Mouse (Mus musculus) E14TG2a.4 (cell line): ENCODE data around the gene Git1.

Experiments
- H3K27me3 ChIP-seq: 2 replicates; pipeline ENCODE4 v1.6.1; 2014; ENCODE audit warnings: low read length, control low read depth; ENCODE audit not compliant: insufficient read depth
- H3K36me3 ChIP-seq: 2 replicates; pipeline ENCODE4 v1.6.1; 2014; ENCODE audit warnings: low read length, control low read depth; ENCODE audit not compliant: insufficient read depth
- H3K4me1 ChIP-seq: replicated peaks from 2 replicates; pipeline ENCODE4 v1.6.1; 2014; ENCODE audit warnings: low read depth, low read length, control low read depth
- H3K4me3 ChIP-seq: replicated peaks from 2 replicates; pipeline ENCODE4 v1.5.1; 2014; ENCODE audit warnings: mild to moderate bottlenecking, low read length
- H3K9me3 ChIP-seq: 2 replicates; pipeline ENCODE4 v1.6.1; 2014; ENCODE audit warnings: low read length, control low read depth
- CTCF ChIP-seq: conservative IDR thresholded peaks from 2 replicates; pipeline ENCODE4 v1.5.1; 2014; ENCODE audit warnings: low read length
- NANOG ChIP-seq: IDR thresholded peaks from 2 replicates; pipeline ENCODE4 v1.6.1; 2014; ENCODE audit warnings: borderline replicate concordance, low read length, mixed read lengths
- POU5F1 ChIP-seq: IDR thresholded peaks from 2 replicates; pipeline ENCODE4 v1.6.1; 2014; ENCODE audit warnings: low read length, borderline replicate concordance

The Git1 gene

DNA sequence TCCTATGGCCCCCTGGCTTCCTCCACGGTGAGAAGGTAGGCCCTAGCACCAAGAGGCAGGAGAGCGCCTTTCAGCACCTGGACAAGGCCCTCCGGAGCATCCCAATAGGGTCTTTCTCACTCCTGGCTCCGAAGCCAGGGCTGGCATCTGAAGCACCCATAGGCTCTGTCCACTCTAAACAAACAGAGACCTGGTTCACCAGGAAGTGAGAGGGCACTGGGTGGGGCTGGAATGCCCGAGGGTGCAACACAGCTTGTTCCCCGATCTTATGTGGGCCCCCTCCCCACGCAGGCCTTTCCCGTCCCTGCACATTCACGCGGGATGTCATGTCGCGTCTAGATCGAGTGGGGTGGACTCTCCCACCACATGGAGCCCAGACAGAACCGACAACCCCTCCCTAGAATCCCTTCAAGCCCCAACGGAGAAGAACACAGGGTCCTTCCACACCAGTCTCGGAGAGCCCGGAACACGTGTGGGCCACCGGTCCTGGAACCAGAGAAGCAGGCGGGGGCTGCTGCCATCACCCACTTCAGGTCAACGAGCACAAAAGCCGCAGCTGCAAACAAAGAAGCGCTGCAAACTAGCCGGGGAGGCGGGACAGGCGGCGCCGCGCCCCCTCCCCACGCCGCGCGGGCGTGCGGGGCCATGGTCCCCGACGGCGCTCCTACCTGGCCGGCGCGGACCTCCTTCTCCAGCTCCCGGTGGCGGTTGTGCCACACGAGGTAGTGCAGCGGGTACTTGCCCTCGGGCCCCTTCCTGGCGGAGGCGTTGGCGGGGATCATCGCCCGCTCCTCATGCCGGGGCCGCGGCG is 4.4 kb upstream of the Git1 start:
- peak overlapping the region; percentile 86 for H3K4me3 ChIP-seq
- no peaks in the 10 kb centered on the region for H3K9me3 ChIP-seq
- TF ChIP-seq CTCF (no peak), POU5F1 (no peak), NANOG (no peak)
- no peaks in the 10 kb centered on the region for H3K36me3 ChIP-seq
- peaks cover 50% of the 10 kb centered on the region for H3K27me3 ChIP-seq
- H3K4me1 ChIP-seq, result peaks cover 55% of the 10 kb centered on the region

DNA sequence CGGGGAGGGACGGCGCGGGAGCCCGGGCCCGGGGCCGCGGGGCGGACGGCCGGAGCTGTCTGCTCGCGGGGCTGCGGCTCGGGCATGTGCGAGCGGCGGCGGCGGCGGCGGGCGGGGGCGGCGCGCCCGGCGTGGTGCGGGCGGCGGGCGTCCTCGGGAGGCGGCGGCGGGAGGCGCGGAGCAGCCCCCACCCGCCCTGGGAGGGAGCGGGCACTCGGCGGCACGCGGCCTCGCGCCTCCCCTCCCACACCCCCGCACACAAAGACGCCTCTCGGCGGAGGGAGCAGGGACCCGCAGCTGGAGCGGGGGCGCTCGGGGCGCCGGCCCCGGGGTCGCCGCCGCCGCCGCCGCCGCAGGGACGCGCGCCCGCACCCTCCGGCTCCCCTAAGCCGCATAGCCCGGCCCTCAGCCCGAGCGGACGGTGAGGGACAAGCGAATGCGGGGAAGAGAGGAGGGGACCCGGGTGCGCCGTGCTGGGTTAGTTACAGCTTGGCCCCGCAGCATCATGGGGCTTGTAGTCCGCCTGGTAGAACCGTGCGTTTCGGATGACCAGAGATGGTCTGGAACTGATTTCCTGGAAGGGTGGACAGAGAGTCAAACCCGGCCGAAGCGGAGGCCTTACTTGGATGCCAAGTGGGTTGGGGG is 3.6 kb upstream of the Git1 start, which contains the start of gene Ankrd13b:
Ankrd13b (minus strand) TSS at position 88 of the 645 bp plus-strand sequence.
- no peak for TF ChIP-seq POU5F1
- no peak for TF ChIP-seq NANOG
- TF ChIP-seq CTCF, result no peak
- peaks cover 50% of the 10 kb centered on the region for H3K27me3 ChIP-seq
- H3K4me1 ChIP-seq, result peaks cover 61% of the 10 kb centered on the region
- no peaks in the 10 kb centered on the region for H3K9me3 ChIP-seq
- no peaks in the 10 kb centered on the region for H3K36me3 ChIP-seq
- peak within 1 kb of the TSS; percentile 86 for H3K4me3 ChIP-seq

DNA sequence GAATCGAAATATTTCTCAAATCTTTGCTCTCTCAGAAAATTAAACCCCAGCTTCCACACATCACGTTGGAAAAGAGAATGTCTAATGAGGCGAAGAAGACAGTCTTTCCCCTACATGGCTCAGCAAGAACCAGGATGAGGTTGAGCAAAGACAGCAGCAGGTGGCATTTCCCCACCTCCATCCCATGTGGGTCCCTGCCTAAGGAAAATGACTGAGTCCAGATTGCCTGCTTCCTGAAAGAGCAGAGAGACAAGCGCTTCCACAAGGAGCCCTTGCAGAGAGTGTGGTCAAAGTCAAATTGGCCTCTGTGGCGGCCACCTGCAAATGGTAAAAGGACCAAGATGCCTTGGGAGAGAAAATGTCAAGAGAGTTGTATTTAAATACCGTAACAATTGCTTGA is 2.9 kb upstream of the Git1 start:
- peaks cover 61% of the 10 kb centered on the region for H3K4me1 ChIP-seq
- TF ChIP-seq POU5F1, result no peak
- TF ChIP-seq CTCF, result no peak
- no peak for TF ChIP-seq NANOG

DNA sequence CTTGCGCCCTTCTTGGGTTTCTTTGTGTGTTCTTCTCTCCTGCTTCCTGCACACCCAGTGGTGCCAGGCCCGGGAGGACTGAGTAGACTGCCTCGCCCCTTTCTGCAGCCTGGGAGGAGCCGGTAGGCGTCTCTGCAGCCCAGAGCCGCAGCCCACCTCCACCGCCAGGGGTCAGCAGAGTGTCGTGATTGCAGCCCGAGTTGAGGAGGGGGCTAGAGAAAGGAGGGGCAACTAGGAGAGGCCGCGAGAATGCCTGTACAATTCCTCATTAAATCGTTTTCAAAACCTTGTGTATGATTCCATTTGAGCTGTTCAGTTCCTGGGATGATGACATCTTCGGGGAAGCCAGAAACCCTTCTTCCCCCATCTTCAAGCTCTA is 2.2 kb upstream of the Git1 start:
- H3K4me1 ChIP-seq, result peaks cover 61% of the 10 kb centered on the region
- no peaks in the 10 kb centered on the region; the same call in 1 of the 2 replicates for H3K36me3 ChIP-seq
- H3K4me3 ChIP-seq, result peak overlapping the region; percentile 91
- peaks cover 50% of the 10 kb centered on the region for H3K27me3 ChIP-seq
- no peaks in the 10 kb centered on the region for H3K9me3 ChIP-seq
- TF ChIP-seq CTCF, result peak; percentile 92
- TF ChIP-seq NANOG, result no peak

More for the DNA sequence above, 2.9 kb upstream of the Git1 start:
- no peaks in the 10 kb centered on the region for H3K36me3 ChIP-seq
- H3K9me3 ChIP-seq, result no peaks in the 10 kb centered on the region
- H3K27me3 ChIP-seq, result peaks cover 50% of the 10 kb centered on the region
- H3K4me3 ChIP-seq, result peak overlapping the region; percentile 91; the same call in 1 of the 2 replicates

DNA sequence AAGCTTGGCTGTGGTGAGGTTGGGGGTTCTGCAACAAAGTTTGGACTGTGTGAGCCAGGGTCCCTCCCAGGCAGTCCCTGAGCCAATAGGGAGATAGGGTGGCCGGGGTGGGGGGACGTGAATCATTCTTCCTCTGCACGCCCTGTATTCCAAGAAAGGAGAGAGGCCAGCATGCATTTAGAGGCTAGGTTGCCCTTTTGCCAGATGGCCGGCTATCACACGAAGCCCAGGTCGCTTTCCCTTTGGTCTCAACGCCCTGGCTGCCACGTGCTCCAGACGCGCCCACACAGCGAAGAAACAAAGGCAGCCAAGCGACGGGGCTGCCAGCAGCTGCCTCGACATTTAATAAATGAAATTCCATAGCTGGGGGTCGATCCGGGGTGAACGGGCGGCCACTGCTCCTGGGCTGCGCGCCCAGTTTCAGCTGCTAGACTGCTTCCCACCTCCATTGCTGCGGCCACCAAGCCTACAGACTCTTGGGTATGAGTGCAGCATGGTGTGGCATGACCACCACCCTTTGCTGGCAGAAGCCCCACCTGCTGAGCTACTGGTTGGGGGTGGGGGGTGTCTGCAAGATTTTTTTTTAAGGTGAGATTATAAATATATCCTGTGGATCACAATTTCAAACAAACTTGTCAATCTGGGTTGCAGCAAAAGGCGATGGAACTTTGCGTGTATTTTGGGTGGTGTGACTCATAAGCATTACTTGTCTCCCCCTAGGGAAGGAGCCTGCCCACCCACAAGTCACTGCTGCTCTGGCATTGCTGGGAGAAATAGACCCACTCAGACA is 1.7 kb upstream of the Git1 start:
- Histone ChIP-seq H3K4me3 (peak overlapping the region; percentile 91), H3K9me3 (no peaks in the 10 kb centered on the region), H3K4me1 (peaks cover 65% of the 10 kb centered on the region), H3K36me3 (peaks cover 3% of the 10 kb centered on the region; the same call in 1 of the 2 replicates), H3K27me3 (peaks cover 46% of the 10 kb centered on the region)
- TF ChIP-seq CTCF, result no peak
- TF ChIP-seq NANOG, result no peak
- TF ChIP-seq POU5F1, result no peak

DNA sequence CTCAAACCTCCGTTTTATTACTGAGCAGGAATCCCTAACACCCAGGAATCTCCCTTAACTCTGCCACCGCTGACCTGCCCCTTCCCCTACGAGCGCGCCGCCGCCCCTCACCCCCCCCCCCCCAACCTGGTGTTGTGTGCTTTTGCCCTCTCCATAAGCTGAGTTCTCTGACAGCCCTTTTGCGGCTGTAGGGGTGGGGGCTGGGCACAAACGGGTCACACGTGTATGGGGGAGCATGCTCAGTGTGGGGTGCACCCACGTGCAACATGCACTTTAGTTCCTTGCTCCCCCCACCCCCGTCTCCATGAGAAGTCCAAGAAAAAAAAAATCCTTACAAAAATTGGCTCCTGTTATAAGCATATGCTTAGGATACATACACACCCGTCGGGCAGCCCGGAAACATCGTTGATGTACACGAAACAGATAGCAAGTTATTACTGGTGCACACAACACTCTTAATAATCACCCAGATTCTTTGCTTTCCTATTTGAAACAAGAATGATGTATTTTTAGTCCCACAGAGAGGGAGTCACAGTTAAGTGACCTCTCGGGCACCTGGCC is 971 bp upstream of the Git1 start:
- TF ChIP-seq NANOG, result no peak
- no peak for TF ChIP-seq POU5F1
- no peak for TF ChIP-seq CTCF
- no peaks in the 10 kb centered on the region for H3K9me3 ChIP-seq
- peaks cover 72% of the 10 kb centered on the region for H3K4me1 ChIP-seq
- peaks cover 3% of the 10 kb centered on the region; the same call in 1 of the 2 replicates for H3K36me3 ChIP-seq
- peaks cover 41% of the 10 kb centered on the region for H3K27me3 ChIP-seq
- H3K4me3 ChIP-seq, result peak overlapping the region; percentile 91

DNA sequence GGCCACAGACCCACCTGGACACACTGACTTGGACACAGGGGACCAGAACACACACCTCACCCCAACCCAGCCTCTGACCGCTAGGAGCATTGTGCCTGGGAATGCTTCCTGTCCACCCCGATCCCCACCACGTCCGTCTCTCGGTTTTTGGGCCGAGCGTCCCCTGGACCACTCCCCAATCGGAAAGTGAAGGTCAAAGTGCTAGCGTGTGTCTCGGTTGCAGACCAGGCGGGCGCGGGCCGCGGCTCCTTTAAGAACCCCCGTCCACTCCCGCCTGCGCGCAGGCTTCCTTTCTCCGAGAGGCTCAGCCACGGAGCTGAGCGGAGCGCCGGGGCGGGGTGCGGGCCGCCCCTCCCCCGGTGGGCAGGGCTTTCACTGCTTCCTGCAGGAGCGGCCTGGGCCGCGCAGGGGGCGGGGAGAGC is 440 bp upstream of the Git1 start:
- H3K4me3 ChIP-seq, result peak overlapping the region; percentile 91
- H3K4me1 ChIP-seq, result peaks cover 77% of the 10 kb centered on the region
- peaks cover 3% of the 10 kb centered on the region; the same call in 1 of the 2 replicates for H3K36me3 ChIP-seq
- no peak for TF ChIP-seq NANOG
- peak; percentile 10; the same call in 1 of the 2 replicates for TF ChIP-seq CTCF
- H3K9me3 ChIP-seq, result no peaks in the 10 kb centered on the region
- peaks cover 35% of the 10 kb centered on the region for H3K27me3 ChIP-seq

DNA sequence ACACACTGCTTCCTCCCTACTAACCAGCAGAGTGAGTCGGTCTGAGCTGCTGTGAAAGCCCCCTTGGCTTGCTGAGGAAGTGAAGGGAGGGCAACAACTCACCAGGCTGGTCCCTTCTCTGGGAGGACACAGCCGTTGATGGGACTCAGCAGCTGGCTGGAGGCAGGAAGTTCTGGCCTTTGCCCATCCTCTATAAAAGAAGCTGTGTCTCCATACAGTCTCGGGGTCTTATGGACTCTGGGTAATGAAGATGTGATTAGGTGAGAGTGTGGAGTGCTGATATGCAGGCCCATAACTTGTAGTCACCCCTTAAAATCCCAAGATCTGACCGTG is 948 bp downstream of the Git1 start:
- Histone ChIP-seq H3K9me3 (no peaks in the 10 kb centered on the region), H3K27me3 (peaks cover 22% of the 10 kb centered on the region), H3K4me3 (peak overlapping the region; percentile 91), H3K36me3 (peaks cover 12% of the 10 kb centered on the region), H3K4me1 (peaks cover 84% of the 10 kb centered on the region)
- no peak for TF ChIP-seq POU5F1
- no peak for TF ChIP-seq CTCF
- no peak for TF ChIP-seq NANOG
